Mouse (Mus musculus) cerebellum, adult 11 months (tissue): ENCODE measurements around the gene Tbc1d13.
A peak's percentile ranks its signal among the peaks of the same experiment; 100 is the strongest.

ENCODE experiments used
- DNase-seq: peaks from one replicate; pipeline ENCODE4 v3.0.0; 2022

Tbc1d13 gene

GRCm38 (mm10) chr2:30133613-30134377, at the start of gene Tbc1d13:
Tbc1d13 (plus strand) TSS chr2:30133746.
- peak; percentile 96 for DNase-seq

GRCm38 (mm10) chr2:30084113-30084512, 49.4 kb upstream of the Tbc1d13 start:
- DNase-seq: no peak

- no peak for DNase-seq
These were observed 48.9 kb upstream of the Tbc1d13 start for GRCm38 (mm10) chr2:30084632-30085031.

- no peak for DNase-seq
These were observed 46.2 kb upstream of the Tbc1d13 start for GRCm38 (mm10) chr2:30087310-30087709.

- no peak for DNase-seq
These were observed 42.0 kb upstream of the Tbc1d13 start for GRCm38 (mm10) chr2:30091521-30091920.

- no peak for DNase-seq
These were observed 41.1 kb upstream of the Tbc1d13 start for GRCm38 (mm10) chr2:30092280-30092918.

- DNase-seq: peak; percentile 91
These were observed 39.9 kb upstream of the Tbc1d13 start, which contains the start of gene Zdhhc12 for GRCm38 (mm10) chr2:30093471-30094207. Zdhhc12 (minus strand) TSS chr2:30093648.

- DNase-seq: no peak
These were observed 39.3 kb upstream of the Tbc1d13 start for GRCm38 (mm10) chr2:30094208-30094588.

- no peak for DNase-seq
These were observed 37.5 kb upstream of the Tbc1d13 start for GRCm38 (mm10) chr2:30095882-30096527.

GRCm38 (mm10) chr2:30100214-30100613, 33.3 kb upstream of the Tbc1d13 start:
- DNase-seq: no peak

GRCm38 (mm10) chr2:30106364-30106763, 27.2 kb upstream of the Tbc1d13 start:
- no peak for DNase-seq

- no peak for DNase-seq
These were observed 25.9 kb upstream of the Tbc1d13 start for GRCm38 (mm10) chr2:30107646-30108045.

- DNase-seq: no peak
These were observed 25.3 kb upstream of the Tbc1d13 start for GRCm38 (mm10) chr2:30108260-30108659.

GRCm38 (mm10) chr2:30111500-30111899, 22.0 kb upstream of the Tbc1d13 start:
- no peak for DNase-seq

- no peak for DNase-seq
These were observed 21.0 kb upstream of the Tbc1d13 start for GRCm38 (mm10) chr2:30112564-30112963.

GRCm38 (mm10) chr2:30119641-30120051, 13.9 kb upstream of the Tbc1d13 start:
- no peak for DNase-seq

- DNase-seq: no peak
These were observed 13.3 kb upstream of the Tbc1d13 start for GRCm38 (mm10) chr2:30120269-30120668.

- DNase-seq: no peak
These were observed 10.8 kb upstream of the Tbc1d13 start for GRCm38 (mm10) chr2:30122766-30123165.

- peak; percentile 45 for DNase-seq
These were observed 9.6 kb upstream of the Tbc1d13 start for GRCm38 (mm10) chr2:30123729-30124471.

- DNase-seq: peak; percentile 92
These were observed 8.9 kb upstream of the Tbc1d13 start, which contains the start of gene Zer1 for GRCm38 (mm10) chr2:30124472-30125274. Zer1 (minus strand) TSS chr2:30124585.

GRCm38 (mm10) chr2:30128789-30129188, 4.8 kb upstream of the Tbc1d13 start:
- DNase-seq: no peak
